Mouse (Mus musculus) erythroid progenitor cell, adult 5-6 weeks (primary cell): ENCODE measurements around the gene Pdf. TPM values are rescaled to one million over a fixed set of nuclear protein-coding genes. Genes with fewer than 3 reads are reported as not detected.

Source experiments
- ATAC-seq: replicated peaks from 2 replicates; pipeline ENCODE4 v1.8.0; 2016; ENCODE audit warnings: moderate number of reproducible peaks, mild to moderate bottlenecking, moderate TSS enrichment, inconsistent platforms; ENCODE audit not compliant: poor library complexity, low FRiP score, severe bottlenecking
- total RNA-seq, 2 experiments: library from RNA; stranded (forward) in 1 of 2; stranded (reverse) in 1 of 2; fragments of 150-400 nt in 1 of 2; fragments of 186-747, 209-891 nt in 1 of 2; gene quantifications; 2 replicates each; pipeline versions ENCODE4 v1.2.3 to v1.2.4; 2015 to 2017; ENCODE audit warnings: low replicate concordance in 2 of 2

Pdf gene
- total RNA-seq (2015; ENCODE audit: low replicate concordance) (13.4 and 14.1 TPM in 2 replicates), total RNA-seq (2017; ENCODE audit: low replicate concordance) (0.77 and 10.8 TPM in 2 replicates)

GRCm38 (mm10) chr8:107048061-107048941 lies at the start of gene Pdf:
Pdf (minus strand) TSS chr8:107048614.
- peak; percentile 40; the same call in 1 of the 2 replicates for ATAC-seq

DNA sequence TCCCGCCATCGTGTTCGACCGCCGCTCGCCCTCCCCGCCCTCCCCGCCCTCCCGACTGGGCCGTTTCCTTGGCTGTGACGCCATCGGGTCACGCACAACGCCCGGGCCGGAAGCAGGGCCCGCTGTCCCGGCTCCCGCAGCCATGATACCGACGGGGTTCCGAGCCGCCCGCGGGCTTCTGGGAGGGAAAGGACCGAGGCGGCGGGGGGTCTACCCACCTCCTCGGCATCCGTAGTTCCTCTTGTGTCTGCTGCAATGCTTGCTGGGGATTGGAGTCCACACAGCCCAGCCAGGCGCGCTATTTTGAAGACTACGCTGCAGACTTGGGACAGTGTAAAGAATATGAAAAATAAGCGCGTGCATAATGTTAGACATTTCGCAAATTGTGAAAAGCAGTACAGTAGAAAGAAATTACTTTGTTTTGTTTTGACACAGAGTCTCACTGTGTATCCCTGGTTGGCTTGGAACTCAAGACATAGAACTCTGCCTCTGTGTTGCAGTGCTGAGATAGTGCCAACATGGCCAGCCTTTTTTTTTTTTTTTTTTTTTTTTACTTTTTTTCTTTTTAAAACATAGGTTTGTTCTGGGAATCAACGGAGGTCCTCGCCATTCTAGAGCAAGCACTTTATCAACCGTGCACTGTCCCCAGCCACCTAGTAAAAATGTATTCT lies 48.1 kb upstream of the Pdf start, which contains the start of gene Terf2:
TSS of gene Terf2 (minus strand) at position 182 of the 671 bp plus-strand sequence.
- ATAC-seq: peak; percentile 85

GRCm38 (mm10) chr8:107095717-107096365 lies 47.4 kb upstream of the Pdf start:
- ATAC-seq: peak; percentile 31

GRCm38 (mm10) chr8:107090531-107090930 lies 42.1 kb upstream of the Pdf start:
- no peak for ATAC-seq

- ATAC-seq: no peak
Observed at GRCm38 (mm10) chr8:107088526-107089063, 40.2 kb upstream of the Pdf start.

- ATAC-seq: no peak
Observed at GRCm38 (mm10) chr8:107086018-107086417, 37.6 kb upstream of the Pdf start.

- no peak for ATAC-seq
Observed at GRCm38 (mm10) chr8:107085358-107085757, 36.9 kb upstream of the Pdf start.

DNA sequence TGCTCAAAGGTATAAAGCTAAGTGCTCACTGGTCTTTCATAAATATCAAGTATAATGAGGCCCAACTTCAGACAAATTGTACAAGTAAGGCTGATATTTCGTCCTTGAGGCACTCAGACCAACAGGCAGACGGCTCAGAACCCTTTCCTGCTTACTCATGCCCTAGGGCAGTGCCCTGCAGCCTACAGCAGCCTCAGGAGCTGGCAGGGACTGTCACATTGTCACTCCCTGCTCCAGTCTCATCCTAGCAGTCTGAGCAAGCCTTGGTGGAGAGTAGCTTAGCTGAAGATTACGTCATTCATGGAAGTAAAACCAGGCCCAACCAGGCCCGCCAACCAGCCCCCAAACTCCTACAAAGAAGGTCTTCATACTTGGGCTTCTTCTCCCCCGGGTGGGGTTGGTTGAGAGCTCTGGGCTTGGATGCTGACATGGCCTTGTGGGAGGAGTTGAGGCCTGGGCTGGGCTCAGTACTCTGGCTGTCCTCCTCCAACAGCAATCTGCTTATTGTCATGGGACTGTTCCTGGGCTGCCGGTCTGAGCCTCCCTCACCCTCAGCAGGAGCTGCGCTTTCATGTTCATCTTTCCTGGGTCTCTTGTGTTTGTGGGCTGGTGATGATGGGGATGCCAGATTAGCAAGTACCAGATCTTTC lies 27.9 kb upstream of the Pdf start:
- ATAC-seq: no peak

- ATAC-seq: no peak
Observed at GRCm38 (mm10) chr8:107074128-107074527, 25.7 kb upstream of the Pdf start.

- ATAC-seq: no peak
Observed at GRCm38 (mm10) chr8:107073706-107074105, 25.3 kb upstream of the Pdf start.

DNA sequence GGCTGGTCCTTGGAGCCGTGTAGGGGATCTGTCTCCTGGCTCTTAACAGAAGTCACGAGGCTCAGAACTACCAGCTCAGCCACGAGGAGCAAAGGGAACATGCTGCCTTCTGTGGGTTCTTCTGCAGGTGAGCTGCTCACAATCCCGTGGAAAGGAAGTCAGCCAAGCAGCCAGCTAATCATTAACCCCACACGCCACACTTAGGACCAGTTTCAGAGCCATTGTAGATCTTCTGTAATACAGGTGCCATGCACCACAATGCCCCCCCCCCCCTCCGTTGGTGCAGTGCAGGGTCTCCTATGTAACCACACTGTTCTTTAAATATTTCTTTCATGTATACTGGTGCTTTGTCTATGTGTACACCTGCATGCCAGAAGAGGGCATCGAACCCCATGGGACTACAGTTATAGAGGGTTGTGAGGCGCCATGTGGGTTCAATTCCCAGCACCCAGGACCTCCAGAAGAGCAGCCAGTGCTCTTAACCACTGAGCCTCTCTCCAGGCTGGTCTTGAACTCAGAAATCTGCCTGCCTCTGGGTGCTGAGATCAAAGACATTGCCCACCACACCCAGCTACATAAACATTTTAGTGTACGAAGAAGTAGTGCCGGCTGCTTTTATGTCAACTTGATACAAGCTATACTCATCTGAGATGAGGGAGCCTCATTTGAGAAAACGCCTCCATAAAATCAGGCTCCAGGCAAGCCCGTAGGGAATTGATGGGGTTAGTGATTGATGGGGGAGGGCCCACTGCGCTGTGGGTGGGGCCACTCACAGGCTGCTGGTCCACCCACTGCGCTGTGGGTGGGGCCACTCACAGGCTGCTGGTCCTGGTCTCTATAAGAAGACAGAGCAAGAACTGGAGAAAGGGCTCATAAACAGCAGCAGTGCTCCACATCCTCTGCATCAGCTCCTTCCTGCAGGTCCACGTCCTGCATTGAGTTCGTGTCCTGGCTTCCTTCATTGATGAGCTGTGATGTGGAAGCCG lies 17.4 kb upstream of the Pdf start, which contains the start of gene Tmed6:
TSS of gene Tmed6 (minus strand) at position 134 of the 986 bp plus-strand sequence.
- peak; percentile 86 for ATAC-seq

- no peak for ATAC-seq
Observed at GRCm38 (mm10) chr8:107062613-107063012, 14.2 kb upstream of the Pdf start.

GRCm38 (mm10) chr8:107056973-107057369 lies 8.6 kb upstream of the Pdf start:
- ATAC-seq: peak; percentile 48

- peak; percentile 97 for ATAC-seq
Observed at GRCm38 (mm10) chr8:107056076-107056972, 7.9 kb upstream of the Pdf start, which contains the start of the genes Cog8 and Nip7. Cog8 (minus strand) TSS chr8:107056689. Nip7 (plus strand) TSS chr8:107056877.

- no peak for ATAC-seq
Observed at GRCm38 (mm10) chr8:107052046-107052445, 3.6 kb upstream of the Pdf start.

- no peak for ATAC-seq
Observed at GRCm38 (mm10) chr8:107049480-107049879, 1.1 kb upstream of the Pdf start.

DNA sequence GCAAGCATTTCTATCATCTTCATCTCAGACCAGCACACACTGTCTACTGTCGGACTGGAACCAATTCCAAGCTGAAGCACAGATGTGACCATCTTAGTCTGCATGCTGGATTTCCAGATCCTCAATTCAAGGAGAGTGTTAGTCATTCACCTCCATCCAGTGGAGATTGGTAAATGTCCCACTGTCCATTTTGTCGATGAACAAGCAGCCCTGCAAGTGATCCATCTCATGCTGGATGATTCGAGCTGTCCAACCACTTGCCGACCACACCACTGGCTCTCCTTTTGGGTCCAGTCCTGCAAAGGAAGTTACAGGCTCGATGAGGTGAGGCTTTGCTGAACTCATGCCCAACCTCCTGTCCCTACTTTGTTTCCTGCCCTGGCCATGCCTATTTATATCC lies 1.4 kb downstream of the Pdf start:
- no peak for ATAC-seq
